Mouse (Mus musculus): ENCODE measurements around the gene Upp2.

Gene Upp2

GRCm38 (mm10) chr2:58550488-58550887 is 16.6 kb upstream of the Upp2 start:
- DNase-seq (ENCODE audit: low read depth in 2 of 2, low spot score in 2 of 2) = no peak

DNA sequence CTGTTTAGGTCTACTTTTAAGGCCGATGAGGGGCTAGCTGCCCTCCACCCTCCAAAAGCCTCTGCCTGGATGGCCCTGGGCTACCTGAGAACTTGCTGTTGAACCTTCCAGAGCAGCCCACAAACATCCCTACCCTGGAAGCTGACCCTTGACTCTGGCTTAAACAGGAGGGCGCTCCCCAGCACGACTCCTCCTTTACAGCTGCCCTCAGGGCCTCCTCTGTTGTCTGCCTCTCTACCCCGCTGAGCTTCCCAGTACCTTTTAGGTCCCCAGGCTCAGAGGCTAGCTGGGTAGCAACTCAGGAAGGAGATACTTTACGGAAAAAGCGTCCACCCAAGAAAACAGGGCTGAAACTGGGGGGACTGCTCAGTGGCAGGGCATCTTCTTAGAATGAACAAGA is 15.2 kb upstream of the Upp2 start:
- DNase-seq (ENCODE audit: low read depth in 2 of 2, low spot score in 2 of 2) = no peak

- DNase-seq (ENCODE audit: low read depth in 2 of 2, low spot score in 2 of 2) = no peak
Observed at GRCm38 (mm10) chr2:58552296-58552695, 14.8 kb upstream of the Upp2 start.

GRCm38 (mm10) chr2:58557045-58557845 is 9.9 kb upstream of the Upp2 start:
- DNase-seq (ENCODE audit: low read depth in 2 of 2, low spot score in 2 of 2) = no peak

- no peak for DNase-seq (ENCODE audit: low read depth in 2 of 2, low spot score in 2 of 2)
Observed at GRCm38 (mm10) chr2:58562137-58562536, 5.0 kb upstream of the Upp2 start.

- no peak for DNase-seq (ENCODE audit: low read depth in 2 of 2, low spot score in 2 of 2)
Observed at GRCm38 (mm10) chr2:58565267-58565666, 1.8 kb upstream of the Upp2 start.

DNA sequence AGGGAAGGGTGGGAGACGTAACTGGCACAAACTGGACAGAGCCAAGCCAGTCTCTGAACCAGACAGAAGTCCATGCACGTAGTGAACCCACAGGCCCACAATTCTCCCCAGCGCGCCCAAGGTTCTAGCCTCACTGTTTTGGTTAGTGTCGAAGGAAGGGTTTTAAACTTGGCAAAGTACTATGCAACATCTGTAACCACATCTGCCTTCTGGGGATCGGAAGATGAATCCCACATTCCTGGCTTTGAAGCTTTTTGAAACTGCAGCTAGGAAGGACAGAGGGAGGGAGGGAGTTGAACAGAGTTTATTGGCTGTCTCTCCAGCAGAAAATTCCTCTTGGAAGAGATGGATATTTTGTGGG is 1.1 kb upstream of the Upp2 start:
- DNase-seq (ENCODE audit: low read depth in 2 of 2, low spot score in 2 of 2) = no peak

- DNase-seq (ENCODE audit: low read depth in 2 of 2, low spot score in 2 of 2) = peak; percentile 14 to 18
Observed at GRCm38 (mm10) chr2:58566410-58567065, 560 bp upstream of the Upp2 start.

- DNase-seq (ENCODE audit: low read depth in 2 of 2, low spot score in 2 of 2) = no peak
Observed at GRCm38 (mm10) chr2:58567866-58568719, 995 bp downstream of the Upp2 start.

DNA sequence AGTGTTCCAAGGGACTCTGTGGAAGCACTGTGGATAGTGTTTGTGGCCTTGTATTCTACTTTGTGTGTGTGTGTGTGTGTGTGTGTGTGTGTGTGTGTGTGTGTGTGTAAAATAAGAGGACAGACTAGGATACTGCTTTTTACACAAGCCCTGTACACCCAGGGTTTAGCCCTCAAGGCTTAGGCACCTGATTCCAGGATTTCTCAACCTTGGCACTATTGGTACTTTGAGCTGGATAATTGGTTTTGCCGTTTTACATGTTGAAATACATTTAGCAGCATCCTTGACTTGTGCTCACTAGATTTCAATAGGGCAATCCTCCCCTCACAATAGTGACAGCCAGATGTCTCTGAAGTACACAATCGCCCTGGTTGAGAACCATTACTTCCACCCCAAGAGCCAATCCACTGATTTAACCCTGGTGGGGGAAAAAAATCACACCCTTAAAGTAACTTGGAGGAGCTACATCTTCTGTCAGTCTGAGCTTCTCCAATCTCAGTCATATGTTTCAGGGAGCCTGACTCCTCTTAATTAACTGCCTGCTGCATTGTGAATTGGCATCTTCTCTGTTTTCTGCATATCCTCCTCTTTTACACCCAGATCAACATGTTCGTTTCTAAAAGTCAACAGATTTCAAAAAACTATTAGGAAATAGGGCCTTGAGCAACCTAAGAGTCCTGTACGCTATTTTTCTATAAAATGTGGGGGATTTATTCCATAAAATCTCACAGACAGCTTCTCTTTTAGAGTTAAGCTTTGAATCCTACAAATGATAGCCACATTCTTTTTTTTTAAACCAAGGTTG is 1.9 kb downstream of the Upp2 start:
- DNase-seq (ENCODE audit: low read depth in 2 of 2, low spot score in 2 of 2) = no peak

- DNase-seq (ENCODE audit: low read depth in 2 of 2, low spot score in 2 of 2) = no peak
Observed at GRCm38 (mm10) chr2:58574167-58574566, 7.1 kb downstream of the Upp2 start.

GRCm38 (mm10) chr2:58586311-58586710 is 19.2 kb downstream of the Upp2 start:
- DNase-seq (ENCODE audit: low read depth in 2 of 2, low spot score in 2 of 2) = no peak

DNA sequence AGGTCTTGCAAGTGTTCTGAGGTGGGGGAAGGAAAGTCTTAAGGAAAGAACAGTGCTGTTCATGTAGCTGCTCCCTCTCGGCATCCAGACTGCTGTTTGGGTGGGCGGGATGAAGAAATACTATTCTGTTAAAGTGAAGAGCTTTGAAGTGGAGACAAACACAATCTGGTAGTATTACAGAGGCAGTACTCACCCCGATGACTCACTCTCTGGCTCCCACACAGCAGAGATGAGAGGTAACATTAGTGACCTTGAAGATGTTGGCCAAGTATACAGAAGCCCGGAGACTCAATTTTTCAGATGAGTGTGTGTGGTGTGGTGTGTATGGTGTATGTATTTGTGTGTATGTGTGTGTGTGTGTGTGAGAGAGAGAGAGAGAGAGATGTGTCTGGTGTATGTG is 22.5 kb downstream of the Upp2 start:
- DNase-seq (ENCODE audit: low read depth in 2 of 2, low spot score in 2 of 2) = no peak

- DNase-seq (ENCODE audit: low read depth in 2 of 2, low spot score in 2 of 2) = no peak
Observed at GRCm38 (mm10) chr2:58590055-58590454, 23.0 kb downstream of the Upp2 start.

GRCm38 (mm10) chr2:58595350-58595749 is 28.3 kb downstream of the Upp2 start:
- DNase-seq (ENCODE audit: low read depth in 2 of 2, low spot score in 2 of 2) = no peak

DNA sequence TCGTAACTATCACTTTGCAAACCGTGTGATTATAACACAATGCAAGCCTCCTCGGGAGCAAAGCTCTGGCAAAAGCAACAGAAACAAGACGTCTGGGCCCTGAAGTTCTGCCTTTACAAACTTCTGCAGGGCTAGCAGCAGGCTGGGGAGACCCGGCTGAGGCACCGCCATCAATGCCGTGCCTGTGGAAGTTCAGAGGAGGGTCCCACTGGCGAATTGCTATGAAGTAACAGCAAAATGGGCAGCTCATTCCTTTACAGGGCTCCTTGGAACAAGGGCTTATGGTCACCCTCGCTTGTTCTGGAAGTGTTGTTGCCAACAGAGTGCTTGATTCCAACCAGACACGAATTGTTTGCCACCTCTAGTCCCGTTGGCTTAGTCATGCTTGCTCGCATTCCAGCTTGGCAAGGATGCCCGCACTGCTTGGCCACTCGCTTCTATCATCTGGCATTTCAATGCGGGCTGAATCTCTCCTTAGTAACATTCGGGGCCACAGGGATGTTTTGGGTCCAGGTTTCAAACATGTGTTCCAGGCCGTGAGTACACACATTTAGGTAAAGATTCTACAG is 29.8 kb downstream of the Upp2 start:
- no peak for DNase-seq (ENCODE audit: low read depth in 2 of 2, low spot score in 2 of 2)

DNA sequence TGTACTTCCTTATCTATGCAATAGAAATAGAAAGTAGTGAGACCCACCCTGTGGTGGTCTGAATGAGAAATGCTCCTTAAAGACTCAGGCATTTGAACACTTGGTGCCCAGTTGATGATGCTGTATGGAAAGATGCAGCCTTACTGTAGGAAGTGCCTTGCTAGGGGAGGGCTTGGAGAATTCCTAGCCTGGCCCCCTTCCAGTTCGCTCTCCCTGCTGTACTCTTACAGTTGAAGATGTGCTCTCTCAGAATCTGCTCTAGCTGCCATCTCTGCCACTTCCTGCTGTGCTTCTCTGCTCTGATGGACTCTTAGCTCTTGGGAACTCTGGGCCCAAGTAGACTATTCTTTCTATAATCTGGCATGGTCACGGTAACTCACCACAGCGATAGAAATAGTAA is 30.5 kb downstream of the Upp2 start:
- DNase-seq (ENCODE audit: low read depth in 2 of 2, low spot score in 2 of 2) = no peak

- no peak for DNase-seq (ENCODE audit: low read depth in 2 of 2, low spot score in 2 of 2)
Observed at GRCm38 (mm10) chr2:58599639-58600038, 32.5 kb downstream of the Upp2 start.

GRCm38 (mm10) chr2:58601382-58601781 is 34.3 kb downstream of the Upp2 start:
- DNase-seq (ENCODE audit: low read depth in 2 of 2, low spot score in 2 of 2) = no peak

- DNase-seq (ENCODE audit: low read depth in 2 of 2, low spot score in 2 of 2) = no peak
Observed at GRCm38 (mm10) chr2:58603379-58603778, 36.3 kb downstream of the Upp2 start.

DNA sequence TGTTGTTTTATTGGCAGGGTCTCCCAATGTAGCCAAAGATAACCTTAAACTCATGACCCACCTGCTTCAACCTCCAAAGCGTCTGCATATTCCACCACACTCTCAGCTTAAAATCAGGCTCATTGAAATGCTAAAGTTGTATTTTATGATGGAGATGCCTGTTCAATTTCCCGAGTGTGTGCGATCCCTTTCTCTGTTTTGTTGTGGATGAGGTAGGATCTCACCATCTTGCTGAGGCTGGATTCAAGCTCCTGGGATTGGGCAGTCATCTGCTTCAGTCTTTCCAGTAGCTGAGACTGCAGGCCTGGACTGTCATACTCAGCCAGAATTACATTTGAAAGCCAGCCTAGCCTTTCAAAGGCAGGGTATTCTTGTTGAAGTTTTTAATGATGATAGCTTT is 37.7 kb downstream of the Upp2 start:
- DNase-seq (ENCODE audit: low read depth in 2 of 2, low spot score in 2 of 2) = no peak

All from CD8-positive naive resting alpha-beta T cell, adult 2 months (primary cell).